Mouse (Mus musculus): ENCODE measurements at regions not wholly inside any gene's neighbourhood (a gene's known extent, or its start where the extent isn't known, plus 50 kb on each side); places are given as distances from the start of the nearest gene placed in this dataset.

DNA sequence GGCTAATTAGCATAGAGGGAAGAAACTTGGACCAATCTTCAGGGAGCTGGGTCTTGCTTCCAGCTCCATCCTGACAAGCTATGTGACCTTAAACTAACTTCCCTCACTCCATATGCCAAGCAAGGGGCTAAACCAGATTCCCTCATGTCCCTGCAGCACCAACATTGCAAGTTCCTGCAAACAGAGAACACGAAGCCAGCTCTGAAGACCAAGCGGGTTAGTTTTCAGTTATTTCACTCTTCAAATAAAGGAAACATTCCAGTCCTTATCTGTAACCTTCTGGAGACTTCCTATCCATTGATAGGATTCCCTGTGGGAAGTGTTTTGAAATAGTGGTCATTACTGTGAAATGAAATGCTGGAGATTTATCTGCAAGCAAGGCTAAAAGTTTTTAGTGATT lies 64.4 kb upstream of the Tspan2 start:
- Histone ChIP-seq H3K4me1 (replicated peaks; ENCODE audit: control insufficient read depth, insufficient read depth, low read length) (no peaks in the 10 kb centered on the region), H3K4me3 (ENCODE audit: low read depth, low read length) (no peak overlapping the region), H3K27me3 (replicated peaks; ENCODE audit: control insufficient read depth, insufficient read depth, low read length) (no peaks in the 10 kb centered on the region), H3K36me3 (ENCODE audit: control insufficient read depth, insufficient read depth, low read length) (no peaks in the 10 kb centered on the region), H3K27ac (ENCODE audit: low read depth) (no peak overlapping the region), H3K9ac (ENCODE audit: low read length) (no peak overlapping the region), H3K9me3 (ENCODE audit: control insufficient read depth, low read length) (no peaks in the 10 kb centered on the region), H3K4me2 (ENCODE audit: low read length) (no peak overlapping the region)
- ATAC-seq (replicated peaks; ENCODE audit: low FRiP score, low TSS enrichment, low read depth): no peak
- no peak for DNase-seq (ENCODE audit: low spot score)
- 59% methylated on average over 2 of the region's 2 CpGs for WGBS

DNA sequence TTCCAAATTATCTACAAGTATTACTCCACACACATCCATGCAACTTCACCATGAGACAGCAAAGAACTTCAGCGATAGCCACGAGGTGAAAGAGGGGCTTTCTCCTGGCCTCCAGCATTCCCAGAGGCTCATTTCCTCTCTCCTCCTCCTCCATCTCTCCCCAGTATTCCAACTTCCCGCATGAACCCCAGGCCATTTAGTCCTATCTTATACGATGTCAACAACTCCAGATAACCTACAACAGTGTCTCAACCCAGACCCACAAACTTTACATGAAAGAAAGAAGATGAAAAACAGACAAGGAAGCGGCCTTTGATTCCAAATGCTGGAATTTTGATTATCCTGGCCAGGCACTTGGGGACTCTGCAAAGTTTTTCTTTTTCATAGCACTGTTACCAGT lies 63.8 kb upstream of the Tspan2 start:
- H3K4me3 ChIP-seq (ENCODE audit: low read depth, low read length): no peak overlapping the region
- no peak overlapping the region for H3K27ac ChIP-seq (ENCODE audit: low read depth)
- no peak overlapping the region for H3K9ac ChIP-seq (ENCODE audit: low read length)
- H3K4me1 ChIP-seq (replicated peaks; ENCODE audit: control insufficient read depth, insufficient read depth, low read length): no peaks in the 10 kb centered on the region
- DNase-seq (ENCODE audit: low spot score) (no peak), ATAC-seq (replicated peaks; ENCODE audit: low FRiP score, low TSS enrichment, low read depth) (no peak)
- no peaks in the 10 kb centered on the region for H3K27me3 ChIP-seq (replicated peaks; ENCODE audit: control insufficient read depth, insufficient read depth, low read length)
- H3K36me3 ChIP-seq (ENCODE audit: control insufficient read depth, insufficient read depth, low read length): no peaks in the 10 kb centered on the region
- H3K4me2 ChIP-seq (ENCODE audit: low read length): no peak overlapping the region
- H3K9me3 ChIP-seq (ENCODE audit: control insufficient read depth, low read length): no peaks in the 10 kb centered on the region
- WGBS: 44% methylated on average over 5 of the region's 5 CpGs

DNA sequence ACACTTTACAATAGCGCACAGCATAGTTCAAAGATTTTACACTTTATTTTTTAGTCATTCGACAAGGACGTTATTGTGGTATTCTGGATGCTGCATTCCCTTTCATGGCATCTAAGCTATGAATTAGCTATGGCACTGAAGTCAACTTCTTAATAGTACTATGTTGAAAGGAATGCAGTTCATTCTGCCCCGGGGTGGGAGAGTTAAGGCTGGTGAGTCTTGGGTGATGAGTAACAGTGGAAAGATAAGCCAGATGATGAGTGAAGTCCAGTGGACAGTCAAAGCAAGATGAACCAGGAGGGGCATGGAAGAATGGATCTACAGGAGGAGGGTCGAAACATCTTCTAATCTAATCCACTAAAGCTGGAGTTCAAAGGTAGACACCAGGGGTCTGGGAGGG lies 63.4 kb upstream of the Tspan2 start:
- Histone ChIP-seq H3K36me3 (ENCODE audit: control insufficient read depth, insufficient read depth, low read length) (no peaks in the 10 kb centered on the region), H3K4me1 (replicated peaks; ENCODE audit: control insufficient read depth, insufficient read depth, low read length) (no peaks in the 10 kb centered on the region), H3K9ac (ENCODE audit: low read length) (no peak overlapping the region), H3K4me2 (ENCODE audit: low read length) (no peak overlapping the region), H3K9me3 (ENCODE audit: control insufficient read depth, low read length) (no peaks in the 10 kb centered on the region), H3K4me3 (ENCODE audit: low read depth, low read length) (no peak overlapping the region), H3K27me3 (replicated peaks; ENCODE audit: control insufficient read depth, insufficient read depth, low read length) (no peaks in the 10 kb centered on the region), H3K27ac (ENCODE audit: low read depth) (no peak overlapping the region)
- DNase-seq (ENCODE audit: low spot score) (no peak), ATAC-seq (replicated peaks; ENCODE audit: low FRiP score, low TSS enrichment, low read depth) (no peak)
- 81% methylated on average over 5 of the region's 5 CpGs for WGBS

DNA sequence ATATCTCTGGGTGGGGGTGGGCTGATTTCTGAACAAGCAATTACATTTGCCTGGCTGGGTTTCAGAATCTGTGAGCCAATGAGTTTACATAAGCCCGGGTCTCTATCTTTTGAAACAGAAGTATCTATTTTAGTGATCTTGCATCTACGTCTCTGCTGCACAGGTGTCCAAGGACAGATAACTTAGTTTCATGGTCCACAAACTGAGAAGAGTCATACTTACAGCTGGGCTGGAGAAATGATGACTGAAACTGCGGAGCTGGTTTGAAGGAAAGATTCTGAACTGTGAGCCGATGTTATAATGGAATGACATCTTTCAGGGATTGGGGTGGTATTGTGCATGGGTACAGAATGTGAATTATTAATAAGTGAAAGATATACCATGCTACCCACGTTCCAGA lies 60.8 kb upstream of the Tspan2 start:
- WGBS: 69% methylated on average over 5 of the region's 5 CpGs
- H3K36me3 ChIP-seq (ENCODE audit: control insufficient read depth, insufficient read depth, low read length): no peaks in the 10 kb centered on the region
- no peak overlapping the region for H3K27ac ChIP-seq (ENCODE audit: low read depth)
- ATAC-seq (replicated peaks; ENCODE audit: low FRiP score, low TSS enrichment, low read depth) (no peak), DNase-seq (ENCODE audit: low spot score) (no peak)
- H3K4me2 ChIP-seq (ENCODE audit: low read length): no peak overlapping the region
- H3K9me3 ChIP-seq (ENCODE audit: control insufficient read depth, low read length): no peaks in the 10 kb centered on the region
- H3K27me3 ChIP-seq (replicated peaks; ENCODE audit: control insufficient read depth, insufficient read depth, low read length): no peaks in the 10 kb centered on the region
- H3K9ac ChIP-seq (ENCODE audit: low read length): no peak overlapping the region
- no peak overlapping the region for H3K4me3 ChIP-seq (ENCODE audit: low read depth, low read length)
- peaks cover 2% of the 10 kb centered on the region; the same call in 1 of the 2 replicates for H3K4me1 ChIP-seq (replicated peaks; ENCODE audit: control insufficient read depth, insufficient read depth, low read length)

DNA sequence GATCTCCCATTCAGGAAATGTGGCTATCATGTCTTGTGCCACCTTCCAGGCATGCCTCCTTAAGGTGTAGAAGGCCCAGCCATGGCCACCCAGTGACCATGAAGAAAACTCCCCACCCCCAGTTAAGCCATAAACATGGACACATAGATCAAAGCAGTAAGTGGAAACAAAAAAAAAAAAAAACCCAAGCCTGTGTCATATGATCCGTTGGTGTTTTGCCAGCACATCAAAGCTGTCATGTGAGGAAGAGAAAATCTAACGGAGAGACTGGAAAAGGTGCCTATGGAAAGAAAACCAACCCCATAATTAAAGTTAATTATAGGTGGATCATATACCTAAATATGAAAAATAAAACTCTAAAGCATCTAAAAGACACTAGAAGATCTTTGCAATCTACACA lies 60.3 kb upstream of the Tspan2 start:
- Histone ChIP-seq H3K4me1 (replicated peaks; ENCODE audit: control insufficient read depth, insufficient read depth, low read length) (peaks cover 6% of the 10 kb centered on the region; the same call in 1 of the 2 replicates), H3K27ac (ENCODE audit: low read depth) (no peak overlapping the region), H3K36me3 (ENCODE audit: control insufficient read depth, insufficient read depth, low read length) (no peaks in the 10 kb centered on the region), H3K27me3 (replicated peaks; ENCODE audit: control insufficient read depth, insufficient read depth, low read length) (no peaks in the 10 kb centered on the region), H3K9me3 (ENCODE audit: control insufficient read depth, low read length) (no peaks in the 10 kb centered on the region), H3K4me3 (ENCODE audit: low read depth, low read length) (no peak overlapping the region), H3K9ac (ENCODE audit: low read length) (no peak overlapping the region), H3K4me2 (ENCODE audit: low read length) (no peak overlapping the region)
- DNase-seq (ENCODE audit: low spot score) (no peak), ATAC-seq (replicated peaks; ENCODE audit: low FRiP score, low TSS enrichment, low read depth) (no peak)
- WGBS: 68% methylated on average over 2 of the region's 2 CpGs

DNA sequence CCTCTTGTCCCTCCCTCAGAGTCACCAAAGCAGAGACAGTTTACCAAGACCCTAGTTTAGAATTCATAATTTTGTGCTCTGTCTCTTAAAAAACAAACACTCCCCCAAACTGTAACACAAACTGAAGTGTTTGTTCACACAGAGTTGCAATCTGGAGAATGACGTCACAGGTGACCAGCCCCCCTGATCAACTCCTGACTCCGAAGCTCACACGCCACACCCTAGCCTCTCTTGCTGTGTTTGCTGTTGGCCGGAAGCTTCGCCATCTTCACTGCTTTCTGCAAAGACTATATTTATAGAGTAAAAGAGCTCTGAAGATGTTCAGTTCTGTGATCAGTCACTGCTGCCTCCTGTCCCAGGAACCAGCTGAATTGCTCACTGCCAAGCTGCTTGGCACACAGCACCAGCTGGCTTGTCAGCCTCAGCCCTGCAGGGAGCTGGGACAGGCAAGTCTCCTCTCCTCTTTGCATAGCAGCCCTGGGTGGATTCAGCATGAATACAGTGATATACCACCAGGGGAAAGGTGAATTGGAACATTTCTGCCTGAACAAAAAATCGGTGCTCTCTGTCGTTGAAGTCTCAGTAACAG lies 57.3 kb upstream of the Tspan2 start:
- H3K4me1 ChIP-seq (replicated peaks; ENCODE audit: control insufficient read depth, insufficient read depth, low read length): peaks cover 6% of the 10 kb centered on the region; the same call in 1 of the 2 replicates

DNA sequence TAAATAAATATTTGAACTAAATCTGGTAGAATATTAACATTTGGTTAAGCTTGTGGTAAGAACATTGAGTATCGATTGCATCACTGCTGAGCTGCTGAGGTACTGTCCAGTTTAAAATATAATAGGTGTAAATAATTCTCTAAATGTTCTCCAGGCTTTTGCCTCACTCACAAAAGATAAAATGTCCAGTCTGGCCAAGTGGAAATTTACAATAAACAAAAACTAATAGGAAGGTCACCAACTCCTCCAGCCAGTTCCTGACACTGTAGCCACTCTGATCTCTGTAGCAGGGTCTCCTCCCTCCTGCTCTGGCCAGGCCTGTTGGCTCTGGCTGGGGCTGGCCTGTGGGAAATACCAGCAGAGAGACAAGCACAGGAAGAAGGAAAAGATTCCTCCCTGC lies 55.8 kb upstream of the Tspan2 start:
- Histone ChIP-seq H3K4me2 (ENCODE audit: low read length) (no peak overlapping the region), H3K27me3 (replicated peaks; ENCODE audit: control insufficient read depth, insufficient read depth, low read length) (no peaks in the 10 kb centered on the region), H3K4me3 (ENCODE audit: low read depth, low read length) (no peak overlapping the region), H3K36me3 (ENCODE audit: control insufficient read depth, insufficient read depth, low read length) (no peaks in the 10 kb centered on the region), H3K9me3 (ENCODE audit: control insufficient read depth, low read length) (no peaks in the 10 kb centered on the region), H3K4me1 (replicated peaks; ENCODE audit: control insufficient read depth, insufficient read depth, low read length) (peaks cover 12% of the 10 kb centered on the region; the same call in 1 of the 2 replicates), H3K27ac (ENCODE audit: low read depth) (no peak overlapping the region), H3K9ac (ENCODE audit: low read length) (no peak overlapping the region)
- DNase-seq (ENCODE audit: low spot score) (no peak), ATAC-seq (replicated peaks; ENCODE audit: low FRiP score, low TSS enrichment, low read depth) (no peak)
- WGBS: 44% methylated on average over 1 of the region's 1 CpGs

More for the DNA sequence above, 57.3 kb upstream of the Tspan2 start:
- no peak for DNase-seq (ENCODE audit: low spot score)
- no peak overlapping the region for H3K9ac ChIP-seq (ENCODE audit: low read length)
- H3K4me3 ChIP-seq (ENCODE audit: low read depth, low read length): no peak overlapping the region
- H3K9me3 ChIP-seq (ENCODE audit: control insufficient read depth, low read length): no peaks in the 10 kb centered on the region
- H3K27me3 ChIP-seq (replicated peaks; ENCODE audit: control insufficient read depth, insufficient read depth, low read length): no peaks in the 10 kb centered on the region
- no peak overlapping the region for H3K27ac ChIP-seq (ENCODE audit: low read depth)
- H3K4me2 ChIP-seq (ENCODE audit: low read length): no peak overlapping the region
- no peak for ATAC-seq (replicated peaks; ENCODE audit: low FRiP score, low TSS enrichment, low read depth)
- 59% methylated on average over 7 of the region's 7 CpGs for WGBS
- H3K36me3 ChIP-seq (ENCODE audit: control insufficient read depth, insufficient read depth, low read length): no peaks in the 10 kb centered on the region

DNA sequence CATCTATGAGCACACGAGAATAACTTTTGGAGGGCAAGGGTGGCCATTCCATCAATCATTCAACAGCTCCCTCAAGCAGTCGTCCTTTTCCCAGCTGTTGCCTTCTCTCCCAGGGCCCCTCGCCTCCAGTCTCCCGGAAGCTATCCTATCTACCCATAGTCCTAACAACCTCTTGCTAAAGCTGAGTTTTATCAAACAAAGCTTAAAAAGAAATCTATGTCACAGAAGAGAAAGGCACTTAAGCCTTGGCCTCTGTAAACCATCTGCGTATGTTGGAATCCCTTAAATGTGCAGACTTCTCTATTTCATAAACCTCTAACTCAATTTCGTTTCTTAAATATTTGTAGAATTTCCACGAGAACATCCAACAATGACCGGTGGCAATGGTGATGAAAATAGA lies 51.9 kb upstream of the Tspan2 start:
- Histone ChIP-seq H3K4me1 (replicated peaks; ENCODE audit: control insufficient read depth, insufficient read depth, low read length) (peaks cover 12% of the 10 kb centered on the region; the same call in 1 of the 2 replicates), H3K9ac (ENCODE audit: low read length) (no peak overlapping the region), H3K9me3 (ENCODE audit: control insufficient read depth, low read length) (no peaks in the 10 kb centered on the region), H3K27ac (ENCODE audit: low read depth) (peak overlapping the region; percentile 64), H3K4me3 (ENCODE audit: low read depth, low read length) (no peak overlapping the region), H3K36me3 (ENCODE audit: control insufficient read depth, insufficient read depth, low read length) (no peaks in the 10 kb centered on the region), H3K4me2 (ENCODE audit: low read length) (no peak overlapping the region), H3K27me3 (replicated peaks; ENCODE audit: control insufficient read depth, insufficient read depth, low read length) (no peaks in the 10 kb centered on the region)
- no peak for DNase-seq (ENCODE audit: low spot score)
- WGBS: 41% methylated on average over 8 of the region's 8 CpGs
- ATAC-seq (replicated peaks; ENCODE audit: low FRiP score, low TSS enrichment, low read depth): no peak

DNA sequence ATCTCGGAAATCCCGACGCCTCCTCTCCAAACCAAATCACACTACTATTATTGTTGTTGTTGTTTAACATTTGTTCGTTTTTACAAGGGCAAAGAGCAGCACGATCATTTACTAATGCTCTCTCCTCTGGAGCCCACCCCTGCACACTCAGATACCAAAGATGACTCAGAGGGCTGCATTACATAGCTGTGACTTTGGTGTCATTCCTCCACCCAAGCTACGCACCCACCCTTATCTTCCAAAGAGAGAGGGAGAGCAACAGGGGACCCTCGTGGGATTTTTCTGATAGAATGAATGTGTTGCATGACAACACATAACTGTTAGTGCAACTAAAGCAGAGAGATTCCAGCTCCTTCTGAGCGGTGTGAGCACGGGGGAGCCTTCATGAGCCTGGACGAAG lies 50.8 kb upstream of the Tspan2 start:
- Histone ChIP-seq H3K27me3 (replicated peaks; ENCODE audit: control insufficient read depth, insufficient read depth, low read length) (no peaks in the 10 kb centered on the region), H3K9me3 (ENCODE audit: control insufficient read depth, low read length) (no peaks in the 10 kb centered on the region), H3K4me1 (replicated peaks; ENCODE audit: control insufficient read depth, insufficient read depth, low read length) (peaks cover 9% of the 10 kb centered on the region; the same call in 1 of the 2 replicates), H3K27ac (ENCODE audit: low read depth) (no peak overlapping the region), H3K36me3 (ENCODE audit: control insufficient read depth, insufficient read depth, low read length) (no peaks in the 10 kb centered on the region), H3K4me3 (ENCODE audit: low read depth, low read length) (no peak overlapping the region), H3K9ac (ENCODE audit: low read length) (no peak overlapping the region), H3K4me2 (ENCODE audit: low read length) (no peak overlapping the region)
- DNase-seq (ENCODE audit: low spot score) (no peak), ATAC-seq (replicated peaks; ENCODE audit: low FRiP score, low TSS enrichment, low read depth) (no peak)
- 89% methylated on average over 10 of the region's 10 CpGs for WGBS
